Comparison of ENCODE assay signal across 8 mouse cellular contexts in genomic region chr15:83037755-83038483, GRCm38 (mm10). TPM values are rescaled to one million over a fixed set of nuclear protein-coding genes. Genes with fewer than 3 reads are reported as not detected.
DNase-seq lines count a peak whose midpoint lies in the region; ATAC-seq and TF ChIP-seq lines count a peak whose summit lies in the region.

No protein-coding gene starts in this region.

- no peaks in the 10 kb centered on the region for H3K36me3 ChIP-seq in ES-Bruce4 (ENCODE audit: control insufficient read depth, insufficient read depth, low read length, poor library complexity, severe bottlenecking)
- H3K36me3 ChIP-seq in heart, embryonic 16.5 days (ENCODE audit: control insufficient read depth, insufficient read depth) = no peaks in the 10 kb centered on the region
- no peaks in the 10 kb centered on the region for H3K36me3 ChIP-seq in lung, embryonic 15.5 days

- peak; percentile 50 for ATAC-seq in heart, embryonic 16.5 days (replicated peaks; ENCODE audit: extremely low read depth, insufficient read depth, low FRiP score)
- peak; percentile 39 for ATAC-seq in lung, embryonic 15.5 days (ENCODE audit: borderline replicate concordance, extremely low read depth, low FRiP score, low TSS enrichment)

- H3K4me1 ChIP-seq in ES-Bruce4 (ENCODE audit: control insufficient read depth, insufficient read depth, low read length) = peaks cover 17% of the 10 kb centered on the region
- peaks cover 54% of the 10 kb centered on the region for H3K4me1 ChIP-seq in heart, embryonic 16.5 days (ENCODE audit: control insufficient read depth, insufficient read depth, low read length)
- H3K4me1 ChIP-seq in lung, embryonic 15.5 days = peaks cover 60% of the 10 kb centered on the region

- peak; percentile 86 for DNase-seq in brain, embryonic 14.5 days (ENCODE audit: low read depth)
- DNase-seq in fat pad, adult 2 months (ENCODE audit: extremely low read depth, low read depth, low spot score) = peak; percentile 16
- peak; percentile 92 for DNase-seq in large intestine, adult 2 months (ENCODE audit: low read depth, low spot score)
- DNase-seq in right cerebral cortex, adult 18-20 months = peak; percentile 80
- DNase-seq in urinary bladder, adult 2 months (ENCODE audit: low spot score) = peak; percentile 91

- peak; percentile 97 for TF ChIP-seq CTCF in ES-Bruce4 (IDR thresholded peaks at IDR 0.05; ENCODE audit: low read depth, low read length)
- TF ChIP-seq CTCF in brain, embryonic 14.5 days (IDR thresholded peaks at IDR 0.05; ENCODE audit: borderline replicate concordance, extremely low read depth, insufficient read depth, insufficient read length) = peak; percentile 98

- peak overlapping the region; percentile 84 for H3K27ac ChIP-seq in ES-Bruce4 (ENCODE audit: insufficient read depth, low read length)
- H3K27ac ChIP-seq in heart, embryonic 16.5 days (ENCODE audit: low read length) = peak overlapping the region; percentile 77
- peak overlapping the region; percentile 8; the same call in 1 of the 2 replicates for H3K27ac ChIP-seq in lung, embryonic 15.5 days

- TF ChIP-seq POLR2A in ES-Bruce4 (IDR thresholded peaks at IDR 0.05; ENCODE audit: insufficient read depth, low read length) = no peak
- TF ChIP-seq POLR2A in brain, embryonic 14.5 days (IDR thresholded peaks at IDR 0.05; ENCODE audit: borderline replicate concordance, extremely low read depth, insufficient read depth, insufficient read length, poor library complexity, severe bottlenecking) = no peak

- H3K9ac ChIP-seq in ES-Bruce4 (ENCODE audit: low read depth, poor library complexity, severe bottlenecking) = no peak overlapping the region
- no peak overlapping the region; the same call in 1 of the 2 replicates for H3K9ac ChIP-seq in heart, embryonic 16.5 days (ENCODE audit: low read length)
- H3K9ac ChIP-seq in lung, embryonic 15.5 days = no peak overlapping the region

- no peak overlapping the region for H3K4me3 ChIP-seq in ES-Bruce4 (ENCODE audit: low read depth, low read length)
- H3K4me3 ChIP-seq in heart, embryonic 16.5 days (ENCODE audit: low read length) = no peak overlapping the region
- no peak overlapping the region for H3K4me3 ChIP-seq in lung, embryonic 15.5 days

- WGBS in heart, embryonic 16.5 days = 6% methylated on average over 8 of the region's 8 CpGs
- whole genome bisulfite sequencing in large intestine, adult 2 months = 2% methylated on average over 8 of the region's 8 CpGs
- whole genome bisulfite sequencing in lung, embryonic 15.5 days = 1% methylated on average over 8 of the region's 8 CpGs

- peak overlapping the region; percentile 20; the same call in 1 of the 2 replicates for H3K4me2 ChIP-seq in heart, embryonic 16.5 days (ENCODE audit: low read depth, low read length)
- no peak overlapping the region for H3K4me2 ChIP-seq in lung, embryonic 15.5 days

- peak; percentile 76; the same call in 1 of the 2 replicates for TF ChIP-seq EP300 in ES-Bruce4 (IDR thresholded peaks at IDR 0.05; ENCODE audit: insufficient read depth, low read depth, low read length)

- no peaks in the 10 kb centered on the region for H3K27me3 ChIP-seq in ES-Bruce4 (ENCODE audit: control insufficient read depth, insufficient read depth, low read length, poor library complexity, severe bottlenecking)
- 0 out of 2 replicates have a peak, but pooled peaks cover 2% of the 10 kb centered on the region for H3K27me3 ChIP-seq in heart, embryonic 16.5 days (ENCODE audit: control insufficient read depth, insufficient read depth, low read length)
- H3K27me3 ChIP-seq in lung, embryonic 15.5 days = 0 out of 2 replicates have a peak, but pooled peaks cover 21% of the 10 kb centered on the region

- H3K9me3 ChIP-seq in ES-Bruce4 (replicated peaks; ENCODE audit: control insufficient read depth, insufficient read depth, low read length, poor library complexity, severe bottlenecking) = no peaks in the 10 kb centered on the region
- H3K9me3 ChIP-seq in heart, embryonic 16.5 days (replicated peaks; ENCODE audit: control insufficient read depth, low read length) = no peaks in the 10 kb centered on the region
- no peaks in the 10 kb centered on the region for H3K9me3 ChIP-seq in lung, embryonic 15.5 days

RNA-seq across cellular contexts. Expression of gene Nfam1, which starts 4.8 kb away (rescaled TPM):
- 3.3 and 5.8 TPM in 2 replicates for polyA plus RNA-seq in ES-Bruce4 (2011; ENCODE audit: insufficient read depth, insufficient read length, low read depth, missing spikeins)
- polyA plus RNA-seq in brain, embryonic 14.5 days (2012; rRNA removed) = 1.7 and 2.1 TPM in 2 replicates
- polyA plus RNA-seq in heart, embryonic 16.5 days (2015; fragmentation: Nextera tagmentation; extraction: Ambion mirVana) = 2.3 and 3.2 TPM in 2 replicates
- polyA plus RNA-seq in large intestine, adult 2 months (2012; rRNA removed) = 3.5 and 4.2 TPM in 2 replicates
- polyA plus RNA-seq in lung, embryonic 15.5 days (2015; fragmentation: Nextera tagmentation; extraction: Ambion mirVana) = 3.5 and 3.8 TPM in 2 replicates
- 4.6 and 5.0 TPM in 2 replicates for polyA plus RNA-seq in urinary bladder, adult 2 months (2012; rRNA removed)

RNA-seq across cellular contexts. Expression of gene Tcf20, which starts 50.2 kb away (rescaled TPM):
- 104 and 108 TPM in 2 replicates for polyA plus RNA-seq in ES-Bruce4 (2011; ENCODE audit: insufficient read depth, insufficient read length, low read depth, missing spikeins)
- 34.0 and 46.8 TPM in 2 replicates for polyA plus RNA-seq in brain, embryonic 14.5 days (2012; rRNA removed)
- 4.0 and 4.4 TPM in 2 replicates for polyA plus RNA-seq in heart, embryonic 16.5 days (2015; fragmentation: Nextera tagmentation; extraction: Ambion mirVana)
- 9.1 and 14.8 TPM in 2 replicates for polyA plus RNA-seq in large intestine, adult 2 months (2012; rRNA removed)
- 7.2 TPM in 2 replicates for polyA plus RNA-seq in lung, embryonic 15.5 days (2015; fragmentation: Nextera tagmentation; extraction: Ambion mirVana)
- polyA plus RNA-seq in urinary bladder, adult 2 months (2012; rRNA removed) = 15.0 and 21.0 TPM in 2 replicates

RNA-seq across cellular contexts. Expression of gene Serhl, which starts 51.4 kb away (rescaled TPM):
- 20.5 and 20.7 TPM in 2 replicates for polyA plus RNA-seq in ES-Bruce4 (2011; ENCODE audit: insufficient read depth, insufficient read length, low read depth, missing spikeins)
- 7.6 and 15.0 TPM in 2 replicates for polyA plus RNA-seq in brain, embryonic 14.5 days (2012; rRNA removed)
- 77.1 and 80.5 TPM in 2 replicates for polyA plus RNA-seq in heart, embryonic 16.5 days (2015; fragmentation: Nextera tagmentation; extraction: Ambion mirVana)
- polyA plus RNA-seq in large intestine, adult 2 months (2012; rRNA removed) = 118 and 174 TPM in 2 replicates
- polyA plus RNA-seq in lung, embryonic 15.5 days (2015; fragmentation: Nextera tagmentation; extraction: Ambion mirVana) = 61.9 TPM in 2 replicates
- 48.2 and 70.3 TPM in 2 replicates for polyA plus RNA-seq in urinary bladder, adult 2 months (2012; rRNA removed)

Comparison
In these comparisons a context has a peak if more than half of its experiments do, and no peak if none do; other contexts are left out.
1. H3K27ac ChIP-seq: peak in every context shown above with its lines; median percentile 84 in ES-Bruce4; 77 in heart, embryonic 16.5 days; 8 in lung, embryonic 15.5 days.
2. DNase-seq: peak in every context shown above with its lines; median percentile 92 in large intestine, adult 2 months; 91 in urinary bladder, adult 2 months; 86 in brain, embryonic 14.5 days; 80 in right cerebral cortex, adult 18-20 months; 16 in fat pad, adult 2 months.